Mouse (Mus musculus): ENCODE measurements around the gene Gm17268.

Gm17268 gene

GRCm38 (mm10) chr11:82038535-82038934, at the start of gene Gm17268:
Gene Gm17268, minus strand, starts transcription at chr11:82038562.
- no peak for DNase-seq (ENCODE audit: low spot score in 2 of 2)

GRCm38 (mm10) chr11:82084360-82084759, 46.0 kb upstream of the Gm17268 start:
- DNase-seq (ENCODE audit: low spot score in 2 of 2): no peak

- DNase-seq (ENCODE audit: low spot score in 2 of 2): no peak
Observed at GRCm38 (mm10) chr11:82080865-82081264, 42.5 kb upstream of the Gm17268 start.

GRCm38 (mm10) chr11:82078136-82078730, 39.9 kb upstream of the Gm17268 start:
- DNase-seq (ENCODE audit: low spot score in 2 of 2): no peak

- DNase-seq (ENCODE audit: low spot score in 2 of 2): no peak
Observed at GRCm38 (mm10) chr11:82077031-82077430, 38.7 kb upstream of the Gm17268 start.

- no peak for DNase-seq (ENCODE audit: low spot score in 2 of 2)
Observed at GRCm38 (mm10) chr11:82073686-82074085, 35.3 kb upstream of the Gm17268 start.

- no peak for DNase-seq (ENCODE audit: low spot score in 2 of 2)
Observed at GRCm38 (mm10) chr11:82072984-82073383, 34.6 kb upstream of the Gm17268 start.

- DNase-seq (ENCODE audit: low spot score in 2 of 2): no peak
Observed at GRCm38 (mm10) chr11:82072374-82072773, 34.0 kb upstream of the Gm17268 start.

GRCm38 (mm10) chr11:82071076-82071475, 32.7 kb upstream of the Gm17268 start:
- DNase-seq (ENCODE audit: low spot score in 2 of 2): no peak

- DNase-seq (ENCODE audit: low spot score in 2 of 2): no peak
Observed at GRCm38 (mm10) chr11:82066953-82067571, 28.7 kb upstream of the Gm17268 start.

- no peak for DNase-seq (ENCODE audit: low spot score in 2 of 2)
Observed at GRCm38 (mm10) chr11:82063454-82063853, 25.1 kb upstream of the Gm17268 start.

- no peak for DNase-seq (ENCODE audit: low spot score in 2 of 2)
Observed at GRCm38 (mm10) chr11:82062226-82062625, 23.9 kb upstream of the Gm17268 start.

GRCm38 (mm10) chr11:82057646-82058045, 19.3 kb upstream of the Gm17268 start, which contains the start of gene Ccl11:
Gene Ccl11, plus strand, starts transcription at chr11:82057823.
- DNase-seq (ENCODE audit: low spot score in 2 of 2): no peak

- no peak for DNase-seq (ENCODE audit: low spot score in 2 of 2)
Observed at GRCm38 (mm10) chr11:82053849-82054248, 15.5 kb upstream of the Gm17268 start.

- DNase-seq (ENCODE audit: low spot score in 2 of 2): peak in 1 of 2 experiments; percentile 23
Observed at GRCm38 (mm10) chr11:82047746-82048415, 9.5 kb upstream of the Gm17268 start.

- peak in 1 of 2 experiments; percentile 6 for DNase-seq (ENCODE audit: low spot score in 2 of 2)
Observed at GRCm38 (mm10) chr11:82045471-82045870, 7.1 kb upstream of the Gm17268 start, which contains the start of gene Ccl7. Gene Ccl7, plus strand, starts transcription at chr11:82045712.

GRCm38 (mm10) chr11:82041671-82042080, 3.3 kb upstream of the Gm17268 start:
- DNase-seq (ENCODE audit: low spot score in 2 of 2): no peak

- DNase-seq (ENCODE audit: low spot score in 2 of 2): no peak
Observed at GRCm38 (mm10) chr11:82039132-82039660, 834 bp upstream of the Gm17268 start.

- DNase-seq (ENCODE audit: low spot score in 2 of 2): no peak
Observed at GRCm38 (mm10) chr11:82035857-82036256, 2.5 kb downstream of the Gm17268 start.

- DNase-seq (ENCODE audit: low spot score in 2 of 2): peak; percentile 41 to 66
Observed at GRCm38 (mm10) chr11:82035356-82035755, 3.0 kb downstream of the Gm17268 start, which contains the start of gene Ccl2. Gene Ccl2, plus strand, starts transcription at chr11:82035571.

- no peak for DNase-seq (ENCODE audit: low spot score in 2 of 2)
Observed at GRCm38 (mm10) chr11:82034446-82034845, 3.9 kb downstream of the Gm17268 start.

- DNase-seq (ENCODE audit: low spot score in 2 of 2): peak in 1 of 2 experiments; percentile 12
Observed at GRCm38 (mm10) chr11:82032678-82033344, 5.6 kb downstream of the Gm17268 start.
